Mouse (Mus musculus): ENCODE measurements around the gene Camkk2.

- TF ChIP-seq CTCF (IDR thresholded peaks at IDR 0.05), result no peak
- TF ChIP-seq EP300 (IDR thresholded peaks at IDR 0.05), result no peak
Measured at GRCm38 (mm10) chr5:122756680-122757079, 22.5 kb downstream of the Camkk2 start.
